Mouse (Mus musculus): ENCODE measurements around the gene Lrba. TPM values are rescaled to one million over a fixed set of nuclear protein-coding genes. Genes with fewer than 3 reads are reported as not detected.

The Lrba gene
- total and polyA plus RNA-seq, 2 experiments from 2014 or later: 1.6 to 22.0 TPM

GRCm38 (mm10) chr3:86224314-86224563 is 241 bp upstream of the Lrba start:
- H3K36me3 ChIP-seq (replicated peaks; ENCODE audit: control insufficient read depth, insufficient read depth, low read length): no peaks in the 10 kb centered on the region
- H3K27ac ChIP-seq (ENCODE audit: low read depth): peak overlapping the region; percentile 76
- peak overlapping the region; percentile 79 for H3K4me3 ChIP-seq (ENCODE audit: low read depth, low read length)
- H3K9me3 ChIP-seq (replicated peaks; ENCODE audit: control insufficient read depth, low read length): no peaks in the 10 kb centered on the region
- no peak; the same call in 1 of the 2 replicates for ATAC-seq (ENCODE audit: insufficient read depth, low read depth)
- TF ChIP-seq EP300 (IDR thresholded peaks at IDR 0.05; ENCODE audit: low read depth) (no peak), CTCF (IDR thresholded peaks at IDR 0.05; ENCODE audit: low read depth) (no peak)
- peak; percentile 10 for DNase-seq (ENCODE audit: low spot score)
- 1% methylated on average over 27 of the region's 28 CpGs for WGBS
- 0 out of 2 replicates have a peak, but pooled peaks cover 5% of the 10 kb centered on the region for H3K27me3 ChIP-seq (ENCODE audit: control insufficient read depth, insufficient read depth, low read length)
- peak overlapping the region; percentile 92 for H3K4me2 ChIP-seq (ENCODE audit: low read depth, low read length)
- H3K4me1 ChIP-seq (ENCODE audit: control insufficient read depth, insufficient read depth): 0 out of 2 replicates have a peak, but pooled peaks cover 5% of the 10 kb centered on the region
- peak overlapping the region; percentile 75 for H3K9ac ChIP-seq (replicated peaks; ENCODE audit: low read depth, low read length)

DNA sequence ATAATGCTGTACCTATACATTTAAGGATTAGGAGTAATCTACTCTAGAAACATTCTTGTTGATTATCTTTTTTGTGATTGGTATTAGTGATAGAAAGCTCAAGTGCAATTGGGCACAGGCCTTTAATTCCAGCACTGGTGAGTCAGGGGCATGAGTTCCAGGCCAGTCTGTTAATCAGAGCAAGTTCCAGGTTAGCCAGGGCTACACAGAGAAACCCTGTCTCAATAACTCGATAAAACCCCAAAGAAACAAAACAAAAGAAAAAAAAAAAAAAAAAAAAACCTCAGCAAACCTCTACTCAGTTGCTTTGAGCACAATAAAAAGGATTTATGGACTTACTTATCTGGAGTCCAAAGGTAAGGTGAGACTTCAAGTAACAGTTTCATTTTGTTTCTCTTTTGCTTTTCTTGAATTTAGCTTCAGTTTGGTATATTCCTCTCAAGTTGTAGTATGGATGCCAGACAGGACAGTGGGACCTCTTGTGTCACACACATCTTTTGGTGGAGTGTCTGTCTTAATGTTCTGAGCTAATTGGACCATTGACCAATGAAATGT is 7.1 kb downstream of the Lrba start:
- no peak overlapping the region for H3K9ac ChIP-seq (replicated peaks; ENCODE audit: low read depth, low read length)
- TF ChIP-seq EP300 (IDR thresholded peaks at IDR 0.05; ENCODE audit: low read depth): no peak
- no peak for TF ChIP-seq CTCF (IDR thresholded peaks at IDR 0.05; ENCODE audit: low read depth)
- no peaks in the 10 kb centered on the region for H3K36me3 ChIP-seq (replicated peaks; ENCODE audit: control insufficient read depth, insufficient read depth, low read length)
- H3K9me3 ChIP-seq (replicated peaks; ENCODE audit: control insufficient read depth, low read length): no peaks in the 10 kb centered on the region
- WGBS: 71% methylated on average over 1 of the region's 1 CpGs
- H3K4me1 ChIP-seq (ENCODE audit: control insufficient read depth, insufficient read depth): no peaks in the 10 kb centered on the region
- DNase-seq (ENCODE audit: low spot score) (no peak), ATAC-seq (ENCODE audit: insufficient read depth, low read depth) (no peak)
- no peak overlapping the region for H3K27ac ChIP-seq (ENCODE audit: low read depth)
- H3K27me3 ChIP-seq (ENCODE audit: control insufficient read depth, insufficient read depth, low read length): no peaks in the 10 kb centered on the region
- H3K4me2 ChIP-seq (ENCODE audit: low read depth, low read length): no peak overlapping the region
- no peak overlapping the region for H3K4me3 ChIP-seq (ENCODE audit: low read depth, low read length)

- Histone ChIP-seq H3K9me3 (replicated peaks; ENCODE audit: control insufficient read depth, low read length) (no peaks in the 10 kb centered on the region), H3K36me3 (replicated peaks; ENCODE audit: control insufficient read depth, insufficient read depth, low read length) (no peaks in the 10 kb centered on the region), H3K9ac (replicated peaks; ENCODE audit: low read depth, low read length) (no peak overlapping the region), H3K4me1 (ENCODE audit: control insufficient read depth, insufficient read depth) (no peaks in the 10 kb centered on the region), H3K27ac (ENCODE audit: low read depth) (no peak overlapping the region), H3K4me2 (ENCODE audit: low read depth, low read length) (no peak overlapping the region), H3K4me3 (ENCODE audit: low read depth, low read length) (no peak overlapping the region), H3K27me3 (ENCODE audit: control insufficient read depth, insufficient read depth, low read length) (no peaks in the 10 kb centered on the region)
- no peak for TF ChIP-seq CTCF (IDR thresholded peaks at IDR 0.05; ENCODE audit: low read depth)
- no peak for TF ChIP-seq EP300 (IDR thresholded peaks at IDR 0.05; ENCODE audit: low read depth)
- 56% methylated on average over 8 of the region's 8 CpGs for WGBS
- no peak for DNase-seq (ENCODE audit: low spot score)
- no peak for ATAC-seq (ENCODE audit: insufficient read depth, low read depth)
Measured at GRCm38 (mm10) chr3:86247193-86247592, 22.7 kb downstream of the Lrba start.

- H3K9ac ChIP-seq (replicated peaks; ENCODE audit: low read depth, low read length): no peak overlapping the region
- TF ChIP-seq EP300 (IDR thresholded peaks at IDR 0.05; ENCODE audit: low read depth): no peak
- TF ChIP-seq CTCF (IDR thresholded peaks at IDR 0.05; ENCODE audit: low read depth): no peak
- H3K4me3 ChIP-seq (ENCODE audit: low read depth, low read length): no peak overlapping the region
- no peak overlapping the region for H3K4me2 ChIP-seq (ENCODE audit: low read depth, low read length)
- H3K27me3 ChIP-seq (ENCODE audit: control insufficient read depth, insufficient read depth, low read length): no peaks in the 10 kb centered on the region
- WGBS: 89% methylated on average over 1 of the region's 1 CpGs
- H3K36me3 ChIP-seq (replicated peaks; ENCODE audit: control insufficient read depth, insufficient read depth, low read length): no peaks in the 10 kb centered on the region
- H3K9me3 ChIP-seq (replicated peaks; ENCODE audit: control insufficient read depth, low read length): no peaks in the 10 kb centered on the region
- H3K27ac ChIP-seq (ENCODE audit: low read depth): no peak overlapping the region
- H3K4me1 ChIP-seq (ENCODE audit: control insufficient read depth, insufficient read depth): no peaks in the 10 kb centered on the region
- ATAC-seq (ENCODE audit: insufficient read depth, low read depth) (no peak), DNase-seq (ENCODE audit: low spot score) (no peak)
Measured at GRCm38 (mm10) chr3:86251212-86251611, 26.7 kb downstream of the Lrba start.

DNA sequence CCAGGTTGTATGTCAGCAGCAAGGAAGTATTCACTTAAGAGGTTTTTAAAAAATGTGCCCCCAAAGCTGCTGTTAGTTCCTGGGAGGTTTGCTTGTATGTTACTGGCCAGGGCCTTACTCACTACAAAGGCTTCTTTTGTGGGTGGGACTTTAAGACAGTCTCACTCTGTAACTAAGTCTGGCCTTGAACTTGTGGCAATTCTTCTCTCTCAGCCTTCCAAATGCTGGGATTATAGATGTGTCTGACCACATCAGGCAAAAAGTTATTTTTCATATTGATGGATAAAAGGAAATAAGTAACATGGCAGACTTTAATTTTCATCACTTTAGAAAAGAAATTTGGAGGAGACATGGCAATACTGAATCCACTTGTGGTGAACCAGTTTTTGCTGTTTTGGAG is 28.1 kb downstream of the Lrba start:
- DNase-seq (ENCODE audit: low spot score): no peak
- H3K4me2 ChIP-seq (ENCODE audit: low read depth, low read length): no peak overlapping the region
- no peak overlapping the region for H3K4me3 ChIP-seq (ENCODE audit: low read depth, low read length)
- no peaks in the 10 kb centered on the region for H3K9me3 ChIP-seq (replicated peaks; ENCODE audit: control insufficient read depth, low read length)
- ATAC-seq (ENCODE audit: insufficient read depth, low read depth): no peak
- no peaks in the 10 kb centered on the region for H3K36me3 ChIP-seq (replicated peaks; ENCODE audit: control insufficient read depth, insufficient read depth, low read length)
- H3K9ac ChIP-seq (replicated peaks; ENCODE audit: low read depth, low read length): no peak overlapping the region
- no peaks in the 10 kb centered on the region for H3K4me1 ChIP-seq (ENCODE audit: control insufficient read depth, insufficient read depth)
- no peak overlapping the region for H3K27ac ChIP-seq (ENCODE audit: low read depth)
- no peak for TF ChIP-seq EP300 (IDR thresholded peaks at IDR 0.05; ENCODE audit: low read depth)
- no peak for TF ChIP-seq CTCF (IDR thresholded peaks at IDR 0.05; ENCODE audit: low read depth)
- H3K27me3 ChIP-seq (ENCODE audit: control insufficient read depth, insufficient read depth, low read length): no peaks in the 10 kb centered on the region

DNA sequence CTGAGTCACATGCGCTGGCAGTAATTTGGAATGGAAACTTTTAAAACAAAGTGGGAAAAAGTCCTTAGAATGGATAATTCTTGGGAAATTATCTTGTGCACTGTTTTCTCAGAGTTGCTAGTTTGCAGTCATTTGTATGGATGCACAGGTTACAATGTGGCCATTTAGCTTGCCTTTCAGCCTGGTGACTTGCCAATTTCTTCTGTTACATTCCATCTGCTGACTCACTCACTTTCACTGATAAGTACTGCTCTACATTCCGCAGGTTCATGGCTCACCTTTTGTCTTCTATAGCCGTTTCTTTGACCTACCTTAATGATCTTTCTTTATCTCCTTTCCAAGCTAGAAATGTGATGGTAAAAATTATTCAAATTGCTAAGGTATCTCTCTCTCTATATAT is 28.6 kb downstream of the Lrba start:
- H3K27me3 ChIP-seq (ENCODE audit: control insufficient read depth, insufficient read depth, low read length): no peaks in the 10 kb centered on the region
- no peaks in the 10 kb centered on the region for H3K9me3 ChIP-seq (replicated peaks; ENCODE audit: control insufficient read depth, low read length)
- ATAC-seq (ENCODE audit: insufficient read depth, low read depth) (no peak), DNase-seq (ENCODE audit: low spot score) (no peak)
- no peak overlapping the region for H3K27ac ChIP-seq (ENCODE audit: low read depth)
- H3K4me1 ChIP-seq (ENCODE audit: control insufficient read depth, insufficient read depth): no peaks in the 10 kb centered on the region
- H3K9ac ChIP-seq (replicated peaks; ENCODE audit: low read depth, low read length): no peak overlapping the region
- H3K36me3 ChIP-seq (replicated peaks; ENCODE audit: control insufficient read depth, insufficient read depth, low read length): no peaks in the 10 kb centered on the region
- WGBS: 41% methylated on average over 3 of the region's 3 CpGs
- no peak overlapping the region for H3K4me2 ChIP-seq (ENCODE audit: low read depth, low read length)
- no peak overlapping the region for H3K4me3 ChIP-seq (ENCODE audit: low read depth, low read length)
- TF ChIP-seq EP300 (IDR thresholded peaks at IDR 0.05; ENCODE audit: low read depth): no peak
- no peak for TF ChIP-seq CTCF (IDR thresholded peaks at IDR 0.05; ENCODE audit: low read depth)

All from heart, postnatal 0 days (tissue).